Mouse (Mus musculus): ENCODE measurements around the gene Krtap4-1.

- no peak for TF ChIP-seq RAD21 (IDR thresholded peaks at IDR 0.05; ENCODE audit: low read depth, low read length)
- TF ChIP-seq TBP (IDR thresholded peaks at IDR 0.05; ENCODE audit: low read depth, low read length), result no peak
- no peak for TF ChIP-seq CTCF (IDR thresholded peaks at IDR 0.05 in 2 of 3, conservative IDR thresholded peaks at IDR 0.05 in 1 of 3; ENCODE audit: control insufficient read depth in 1 of 3, insufficient read depth in 1 of 3, low read depth in 2 of 3, low read length in 3 of 3, poor library complexity in 1 of 3, severe bottlenecking in 1 of 3)
- no peak for TF ChIP-seq SIN3A (IDR thresholded peaks at IDR 0.05; ENCODE audit: low read length)
- TF ChIP-seq MAZ (IDR thresholded peaks at IDR 0.05; ENCODE audit: low read depth, low read length), result no peak
Observed at GRCm38 (mm10) chr11:99581051-99581450, 47.0 kb downstream of the Krtap4-1 start.

Data from MEL (cell line).